Mouse (Mus musculus) heart, embryonic 16.5 days (tissue): ENCODE results near the gene Zfp989. TPM values are rescaled to one million over a fixed set of nuclear protein-coding genes. Genes with fewer than 3 reads are reported as not detected.
"Not testable (repeated sequence)": the region's sequence is repeated elsewhere in the genome, so short reads cannot be mapped to it uniquely, and the experiment has no call there.

Experiments used
- ATAC-seq: fragments of 200-750 bp; cut with Nextera tagmentation; replicated peaks from 2 replicates; pipeline ENCODE4 v1.8.0; 2017; ENCODE audit warnings: moderate number of reproducible peaks; ENCODE audit not compliant: insufficient read depth, low FRiP score; ENCODE audit errors: extremely low read depth
- H3K27ac ChIP-seq: fragments of 300-500 bp; sonication (generic); 2 replicates; pipeline ENCODE4 v1.5.1; 2014; ENCODE audit warnings: mild to moderate bottlenecking, low read length, control low read depth, moderate library complexity
- H3K27me3 ChIP-seq: fragments of 300-500 bp; sonication (generic); 2 replicates; pipeline ENCODE4 v1.6.1; 2014; ENCODE audit warnings: low read length, mixed read lengths; ENCODE audit not compliant: control insufficient read depth, insufficient read depth
- H3K36me3 ChIP-seq: fragments of 300-500 bp; sonication (generic); 2 replicates; pipeline ENCODE4 v1.6.1; 2014; ENCODE audit not compliant: control insufficient read depth, insufficient read depth
- H3K4me1 ChIP-seq: fragments of 300-500 bp; sonication (generic); 2 replicates; pipeline ENCODE4 v1.6.1; 2014; ENCODE audit warnings: low read length, mixed read lengths; ENCODE audit not compliant: control insufficient read depth, insufficient read depth
- H3K4me2 ChIP-seq: fragments of 300-500 bp; sonication (generic); 2 replicates; pipeline ENCODE4 v1.6.1; 2014; ENCODE audit warnings: low read depth, mild to moderate bottlenecking, control low read depth, low read length
- H3K4me3 ChIP-seq: fragments of 300-500 bp; sonication (generic); 2 replicates; pipeline ENCODE4 v1.5.1; 2014; ENCODE audit warnings: mild to moderate bottlenecking, control low read depth, low read length
- H3K9ac ChIP-seq: fragments of 300-500 bp; sonication (generic); 2 replicates; pipeline ENCODE4 v1.6.1; 2014; ENCODE audit warnings: low read length, control low read depth
- H3K9me3 ChIP-seq: fragments of 300-500 bp; sonication (generic); replicated peaks from 2 replicates; pipeline ENCODE4 v1.6.1; 2016; ENCODE audit warnings: low read length; ENCODE audit not compliant: control insufficient read depth
- WGBS: fragments of 180-500 bp; shearing (Covaris S2); extraction: QIAGEN DNeasy Blood & Tissue Kit; methylation state at CpG from one replicate; pipeline ENCODE4 v1.1.7; 2014; 5-methylcytosine and 5-hydroxymethylcytosine counted together
- polyA plus RNA-seq: library from polyadenylated mRNA; unstranded; fragments of >200 nt; fragmentation: Nextera tagmentation; extraction: Ambion mirVana; gene quantifications from 2 replicates; pipeline ENCODE4 v1.2.1, GENCODE M21; 2015

Gene Zfp989
- polyA plus RNA-seq, result not detected in 2 replicates

- not testable (repeated sequence) for H3K9ac ChIP-seq, H3K4me2 ChIP-seq, H3K4me1 ChIP-seq, H3K27ac ChIP-seq, H3K9me3 ChIP-seq, H3K4me3 ChIP-seq, H3K27me3 ChIP-seq, H3K36me3 ChIP-seq, ATAC-seq
- WGBS, result 73% methylated on average over 5 of the region's 5 CpGs
Measured at GRCm38 (mm10) chr4:146971757-146972156, at the start of gene Zfp989. Gene Zfp989 (plus strand): TSS chr4:146971976.

- H3K36me3 ChIP-seq, result no peaks in the 10 kb centered on the region
- no peak overlapping the region for H3K9ac ChIP-seq
- peak overlapping the region; percentile 49 for H3K4me2 ChIP-seq
- H3K27ac ChIP-seq, result no peak overlapping the region
- peaks cover 5% of the 10 kb centered on the region; the same call in 1 of the 2 replicates for H3K27me3 ChIP-seq
- ATAC-seq, result no peak
- H3K4me1 ChIP-seq, result no peaks in the 10 kb centered on the region
- 5% methylated on average over 77 of the region's 77 CpGs for WGBS
- peak overlapping the region; percentile 29 for H3K4me3 ChIP-seq
- peaks cover 15% of the 10 kb centered on the region for H3K9me3 ChIP-seq
Measured at GRCm38 (mm10) chr4:146932311-146933082, 39.3 kb upstream of the Zfp989 start.

- not testable (repeated sequence) for H3K4me3 ChIP-seq, H3K9me3 ChIP-seq, H3K4me2 ChIP-seq, H3K36me3 ChIP-seq, H3K27me3 ChIP-seq, ATAC-seq, H3K4me1 ChIP-seq, H3K9ac ChIP-seq, H3K27ac ChIP-seq
- WGBS, result 47% methylated on average over 32 of the region's 32 CpGs
Measured at GRCm38 (mm10) chr4:146941691-146942090, 30.1 kb upstream of the Zfp989 start.

GRCm38 (mm10) chr4:146976581-146976980, 4.8 kb downstream of the Zfp989 start:
- not testable (repeated sequence) for ATAC-seq, H3K27me3 ChIP-seq, H3K27ac ChIP-seq, H3K36me3 ChIP-seq, H3K9ac ChIP-seq, H3K9me3 ChIP-seq, H3K4me2 ChIP-seq, H3K4me3 ChIP-seq, H3K4me1 ChIP-seq
- 19% methylated on average over 2 of the region's 2 CpGs for WGBS

GRCm38 (mm10) chr4:147018400-147018799, 46.6 kb downstream of the Zfp989 start:
- H3K9ac ChIP-seq, H3K4me3 ChIP-seq, H3K4me2 ChIP-seq, ATAC-seq, H3K4me1 ChIP-seq, H3K36me3 ChIP-seq, H3K27ac ChIP-seq, H3K9me3 ChIP-seq, H3K27me3 ChIP-seq: not testable (repeated sequence)
- WGBS, result no CpG with 5 or more reads among the region's 1 CpGs

- not testable (repeated sequence) for H3K9me3 ChIP-seq, H3K4me3 ChIP-seq, ATAC-seq, H3K4me2 ChIP-seq, H3K4me1 ChIP-seq, H3K36me3 ChIP-seq, H3K27me3 ChIP-seq, H3K27ac ChIP-seq, H3K9ac ChIP-seq
- WGBS, result no CpG with 5 or more reads among the region's 6 CpGs
Measured at GRCm38 (mm10) chr4:147021550-147021949, 49.8 kb downstream of the Zfp989 start, which contains the start of gene Rex2. Gene Rex2 (plus strand): TSS chr4:147021850.

- not testable (repeated sequence) for H3K9me3 ChIP-seq, H3K27me3 ChIP-seq, H3K36me3 ChIP-seq, ATAC-seq, H3K9ac ChIP-seq, H3K4me1 ChIP-seq, H3K4me2 ChIP-seq, H3K27ac ChIP-seq, H3K4me3 ChIP-seq
- 40% methylated on average over 1 of the region's 1 CpGs for WGBS
Measured at GRCm38 (mm10) chr4:147026374-147026773, 54.6 kb downstream of the Zfp989 start.

- not testable (repeated sequence) for H3K9me3 ChIP-seq, H3K36me3 ChIP-seq, H3K27me3 ChIP-seq, H3K4me2 ChIP-seq, H3K4me3 ChIP-seq, H3K9ac ChIP-seq, H3K4me1 ChIP-seq, H3K27ac ChIP-seq
- 86% methylated on average over 1 of the region's 2 CpGs for WGBS
- ATAC-seq, result 0 out of 2 replicates have a peak, but pooled peaks have one; percentile 28
Measured at GRCm38 (mm10) chr4:147031308-147032036, 59.7 kb downstream of the Zfp989 start.
